Mouse (Mus musculus) liver, embryonic 15.5 days (tissue): ENCODE data around the gene Fam241a. TPM values are rescaled to one million over a fixed set of nuclear protein-coding genes. Genes with fewer than 3 reads are reported as not detected.

Experiments used
- ATAC-seq: fragments of 200-750 bp; cut with Nextera tagmentation; 2 replicates; pipeline ENCODE4 v1.8.0; 2017; ENCODE audit warnings: moderate number of reproducible peaks, mild to moderate bottlenecking, moderate library complexity; ENCODE audit not compliant: insufficient read depth
- H3K27ac ChIP-seq: fragments of 300-500 bp; sonication (generic); replicated peaks from 2 replicates; pipeline ENCODE4 v1.5.1; 2015; ENCODE audit warnings: mild to moderate bottlenecking, inconsistent platforms
- H3K27me3 ChIP-seq: fragments of 300-500 bp; sonication (generic); 2 replicates; pipeline ENCODE4 v1.6.1; 2015; ENCODE audit warnings: mild to moderate bottlenecking, inconsistent platforms
- H3K36me3 ChIP-seq: fragments of 300-500 bp; sonication (generic); replicated peaks from 2 replicates; pipeline ENCODE4 v1.6.1; 2015; ENCODE audit warnings: moderate library complexity, mild to moderate bottlenecking, inconsistent platforms
- H3K4me1 ChIP-seq: fragments of 300-500 bp; sonication (generic); replicated peaks from 2 replicates; pipeline ENCODE4 v1.6.1; 2015; ENCODE audit warnings: inconsistent platforms
- H3K4me2 ChIP-seq: fragments of 300-500 bp; sonication (generic); 2 replicates; pipeline ENCODE4 v1.6.1; 2015; ENCODE audit warnings: moderate library complexity, mild to moderate bottlenecking, inconsistent platforms
- H3K4me3 ChIP-seq: fragments of 300-500 bp; sonication (generic); replicated peaks from 2 replicates; pipeline ENCODE4 v1.5.1; 2015; ENCODE audit warnings: mild to moderate bottlenecking, inconsistent platforms
- H3K9ac ChIP-seq: fragments of 300-500 bp; sonication (generic); 2 replicates; pipeline ENCODE4 v1.6.1; 2015; ENCODE audit warnings: moderate library complexity, mild to moderate bottlenecking, inconsistent platforms
- H3K9me3 ChIP-seq: fragments of 300-500 bp; sonication (generic); replicated peaks from 2 replicates; pipeline ENCODE4 v1.6.1; 2016; ENCODE audit warnings: inconsistent platforms
- WGBS: fragments of 180-500 bp; shearing (Covaris S2); methylation state at CpG from one replicate; pipeline ENCODE4 v1.1.7; 2015; ENCODE audit warnings: mixed read lengths; ENCODE audit not compliant: insufficient replicate concordance; 5-methylcytosine and 5-hydroxymethylcytosine counted together
- polyA plus RNA-seq: library from polyadenylated mRNA; unstranded; fragments of >200 nt; fragmentation: Nextera tagmentation; extraction: Ambion mirVana; gene quantifications from 2 replicates; pipeline ENCODE4 v1.2.1, GENCODE M21; 2015

Gene Fam241a
- polyA plus RNA-seq, 1 experiment from 2014 or later, result 45.5 TPM

DNA sequence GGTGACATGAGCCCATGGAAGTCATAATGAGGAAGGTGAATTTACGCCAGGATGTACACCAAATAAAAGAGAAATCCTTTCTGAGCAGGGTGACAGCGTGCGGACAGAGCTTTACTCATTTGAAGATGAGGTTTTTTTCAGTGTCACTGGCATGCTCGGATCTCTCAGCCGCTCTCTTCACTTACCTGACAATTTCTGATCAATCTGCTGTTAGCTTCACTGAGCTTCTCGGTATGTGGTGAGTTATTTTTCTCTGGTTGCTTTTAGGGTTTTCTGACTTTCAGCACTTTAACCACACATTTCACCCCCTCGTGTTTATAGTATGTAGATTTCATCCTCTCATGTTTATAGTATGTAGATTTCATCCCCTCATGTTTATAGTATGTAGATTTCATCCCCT, 21.1 kb downstream of the Fam241a start:
- 92% methylated on average over 7 of the region's 7 CpGs for WGBS

DNA sequence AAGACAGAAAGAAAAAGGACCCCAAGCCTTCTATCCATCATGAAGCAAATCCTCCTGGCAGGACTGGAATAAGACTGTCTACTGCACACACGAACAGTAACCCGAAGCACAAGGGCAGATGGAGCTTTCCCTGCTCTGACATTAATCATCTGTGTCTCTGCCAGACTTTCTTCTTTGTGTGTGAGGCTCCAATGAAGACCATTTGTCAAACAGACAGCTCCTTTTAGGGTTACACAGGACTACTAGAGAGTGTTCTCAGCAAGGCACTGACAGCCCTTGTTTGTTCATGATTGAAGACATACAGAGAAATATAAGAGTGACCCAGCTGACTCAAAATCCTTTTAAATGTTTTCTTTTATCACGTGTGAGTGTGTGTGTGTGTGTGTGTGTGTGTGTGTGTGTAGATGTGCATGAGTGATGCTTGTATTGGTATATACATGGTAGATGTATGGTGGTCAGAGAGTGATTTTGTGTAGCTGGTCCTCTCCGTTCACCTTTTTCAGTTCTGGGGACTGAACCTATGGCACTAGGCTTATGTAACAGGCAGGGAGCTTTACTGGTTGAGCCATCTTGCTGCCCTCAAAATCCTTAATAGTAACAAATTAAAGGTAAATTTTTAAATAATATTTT, 21.8 kb downstream of the Fam241a start:
- Histone ChIP-seq H3K4me3 (no peak overlapping the region), H3K9me3 (no peaks in the 10 kb centered on the region), H3K9ac (no peak overlapping the region), H3K4me1 (no peaks in the 10 kb centered on the region), H3K36me3 (peaks cover 58% of the 10 kb centered on the region), H3K27me3 (no peaks in the 10 kb centered on the region), H3K27ac (no peak overlapping the region), H3K4me2 (no peak overlapping the region)
- no peak for ATAC-seq
- WGBS, result 66% methylated on average over 4 of the region's 4 CpGs

More for the DNA sequence above, 21.1 kb downstream of the Fam241a start:
- Histone ChIP-seq H3K9me3 (no peaks in the 10 kb centered on the region), H3K4me2 (no peak overlapping the region), H3K4me1 (peaks cover 6% of the 10 kb centered on the region), H3K36me3 (peaks cover 62% of the 10 kb centered on the region), H3K27ac (no peak overlapping the region), H3K27me3 (no peaks in the 10 kb centered on the region), H3K9ac (no peak overlapping the region), H3K4me3 (no peak overlapping the region)
- no peak for ATAC-seq

DNA sequence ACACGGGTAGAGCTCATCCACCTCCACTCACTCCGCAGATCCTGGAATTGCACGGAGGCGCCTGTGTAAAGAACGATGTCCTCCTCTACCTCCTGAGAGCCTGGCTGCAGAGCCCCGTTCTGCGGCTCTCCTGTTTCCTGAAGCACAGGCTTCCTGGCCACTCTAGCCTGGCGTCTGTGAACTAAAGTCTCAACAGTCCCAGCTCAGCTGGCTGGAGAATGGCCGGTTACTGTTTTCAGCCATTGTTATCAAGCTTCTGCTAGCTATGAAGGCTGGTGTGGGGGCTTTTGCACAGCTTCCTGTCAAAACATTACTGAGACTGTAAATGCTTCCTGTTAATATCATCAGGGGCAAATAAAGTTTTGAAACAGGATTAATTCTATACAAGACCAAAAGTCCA, 24.5 kb downstream of the Fam241a start:
- Histone ChIP-seq H3K4me1 (no peaks in the 10 kb centered on the region), H3K27ac (no peak overlapping the region), H3K9me3 (no peaks in the 10 kb centered on the region), H3K36me3 (peaks cover 68% of the 10 kb centered on the region), H3K4me2 (no peak overlapping the region), H3K9ac (no peak overlapping the region), H3K27me3 (no peaks in the 10 kb centered on the region), H3K4me3 (no peak overlapping the region)
- no peak for ATAC-seq
- WGBS, result 45% methylated on average over 9 of the region's 9 CpGs

DNA sequence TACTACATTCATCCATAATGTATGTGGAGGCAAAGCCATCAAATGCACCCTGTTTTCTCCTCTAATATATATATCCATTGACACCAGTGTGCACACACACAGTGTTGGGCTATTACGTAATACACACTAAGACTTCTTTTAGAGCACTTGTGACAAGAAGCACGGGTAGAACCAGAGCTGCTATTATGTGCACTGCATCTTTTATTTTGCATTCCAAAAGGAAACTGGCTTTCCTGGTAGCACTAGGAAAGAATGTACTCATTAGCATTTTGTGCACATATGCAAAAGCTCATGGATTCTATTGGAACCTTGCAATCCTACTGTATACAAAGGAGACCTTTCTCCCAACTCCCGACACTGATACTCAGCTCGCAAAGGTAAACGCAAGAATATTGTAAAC, 27.2 kb downstream of the Fam241a start:
- Histone ChIP-seq H3K9me3 (no peaks in the 10 kb centered on the region), H3K4me3 (no peak overlapping the region), H3K4me2 (no peak overlapping the region), H3K4me1 (0 out of 2 replicates have a peak, but pooled peaks cover 4% of the 10 kb centered on the region), H3K27me3 (no peaks in the 10 kb centered on the region), H3K27ac (no peak overlapping the region), H3K36me3 (peaks cover 69% of the 10 kb centered on the region), H3K9ac (no peak overlapping the region)
- ATAC-seq, result no peak
- WGBS, result 90% methylated on average over 5 of the region's 5 CpGs

DNA sequence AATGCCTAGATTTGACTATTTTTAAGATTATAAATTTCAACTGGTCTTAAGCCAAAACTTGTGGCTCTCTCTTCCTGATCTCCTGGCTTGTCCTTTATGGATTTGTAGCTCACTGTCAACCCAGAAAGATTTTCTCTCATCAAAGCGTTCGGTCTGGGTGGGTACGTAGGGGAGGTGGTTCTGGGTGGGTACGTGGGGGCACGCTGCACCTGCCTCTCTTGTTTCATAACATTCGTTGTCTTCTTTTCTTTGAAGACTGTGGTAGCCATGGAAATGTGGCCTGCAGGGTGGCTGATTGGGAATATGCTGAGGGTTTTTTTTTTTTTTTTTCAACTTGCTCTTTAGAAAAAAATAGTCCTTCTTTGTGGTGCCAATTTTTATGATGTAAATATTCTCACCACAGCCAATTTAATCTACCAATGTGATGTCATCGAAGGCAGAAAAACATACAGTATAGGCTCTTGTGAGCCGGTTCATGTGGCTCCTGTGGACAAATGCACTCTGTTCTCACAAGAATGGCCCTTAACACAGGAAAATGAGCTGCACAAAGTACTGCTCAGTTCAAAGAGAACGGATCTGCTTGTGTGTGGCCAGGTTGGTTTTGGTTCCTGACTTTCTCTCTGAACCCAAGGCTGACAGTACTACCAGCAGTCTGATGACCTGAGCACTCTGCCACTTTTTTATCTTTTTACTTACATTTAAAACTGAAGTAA, 27.9 kb downstream of the Fam241a start:
- Histone ChIP-seq H3K9me3 (no peaks in the 10 kb centered on the region), H3K4me2 (no peak overlapping the region), H3K27ac (no peak overlapping the region), H3K9ac (no peak overlapping the region), H3K4me3 (no peak overlapping the region), H3K4me1 (0 out of 2 replicates have a peak, but pooled peaks cover 4% of the 10 kb centered on the region), H3K27me3 (no peaks in the 10 kb centered on the region), H3K36me3 (peaks cover 64% of the 10 kb centered on the region)
- WGBS, result 90% methylated on average over 9 of the region's 9 CpGs
- ATAC-seq, result no peak

DNA sequence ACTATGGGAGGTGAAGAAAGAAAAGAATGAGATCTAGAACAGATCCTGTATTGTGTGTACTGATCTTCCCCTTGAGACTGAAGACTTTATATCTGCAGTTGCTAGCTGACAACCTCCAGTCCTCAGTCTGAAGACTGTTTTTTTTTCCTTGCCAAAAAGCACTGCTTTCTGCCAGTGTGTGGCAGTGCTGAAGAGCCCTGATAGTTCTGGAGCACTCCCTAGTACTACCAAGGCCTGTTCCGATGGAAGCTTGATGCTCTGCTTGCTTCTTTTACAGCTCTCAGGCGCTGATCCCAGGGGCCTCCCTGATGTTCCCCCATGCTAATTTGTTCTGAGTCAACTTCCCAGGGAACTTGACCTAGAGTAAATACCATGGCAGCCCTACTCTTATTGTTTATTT, 31.9 kb downstream of the Fam241a start:
- H3K27me3 ChIP-seq, result no peaks in the 10 kb centered on the region
- no peak for ATAC-seq
- H3K27ac ChIP-seq, result no peak overlapping the region
- no peak overlapping the region for H3K4me2 ChIP-seq
- 72% methylated on average over 2 of the region's 2 CpGs for WGBS
- H3K4me3 ChIP-seq, result no peak overlapping the region
- H3K4me1 ChIP-seq, result peaks cover 4% of the 10 kb centered on the region; the same call in 1 of the 2 replicates
- H3K9ac ChIP-seq, result no peak overlapping the region
- H3K9me3 ChIP-seq, result no peaks in the 10 kb centered on the region
- H3K36me3 ChIP-seq, result peaks cover 42% of the 10 kb centered on the region

DNA sequence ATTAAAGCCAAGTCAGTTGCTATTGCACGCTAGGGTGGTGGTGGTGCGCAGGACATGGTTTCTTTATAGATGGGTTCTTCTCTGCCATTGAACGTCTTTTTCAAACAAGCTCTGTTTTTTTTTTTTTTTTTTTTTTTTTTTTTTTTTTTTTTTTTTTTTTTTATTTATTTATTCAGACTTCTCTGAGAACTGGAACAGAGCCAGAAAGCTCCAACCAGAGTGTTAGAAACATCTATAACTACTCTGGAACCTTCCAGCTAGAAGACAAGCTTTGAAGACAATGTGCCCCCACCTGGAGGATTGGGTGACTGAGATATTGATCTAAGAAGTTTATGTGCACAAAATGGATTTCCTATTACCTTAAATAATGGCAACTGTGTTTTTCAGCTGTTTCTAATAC, 32.6 kb downstream of the Fam241a start:
- H3K27me3 ChIP-seq, result no peaks in the 10 kb centered on the region
- ATAC-seq, result no peak
- H3K4me1 ChIP-seq, result peaks cover 4% of the 10 kb centered on the region; the same call in 1 of the 2 replicates
- no peak overlapping the region for H3K4me3 ChIP-seq
- no peak overlapping the region for H3K9ac ChIP-seq
- H3K4me2 ChIP-seq, result no peak overlapping the region
- peaks cover 36% of the 10 kb centered on the region for H3K36me3 ChIP-seq
- H3K27ac ChIP-seq, result no peak overlapping the region
- 79% methylated on average over 3 of the region's 3 CpGs for WGBS
- no peaks in the 10 kb centered on the region for H3K9me3 ChIP-seq

DNA sequence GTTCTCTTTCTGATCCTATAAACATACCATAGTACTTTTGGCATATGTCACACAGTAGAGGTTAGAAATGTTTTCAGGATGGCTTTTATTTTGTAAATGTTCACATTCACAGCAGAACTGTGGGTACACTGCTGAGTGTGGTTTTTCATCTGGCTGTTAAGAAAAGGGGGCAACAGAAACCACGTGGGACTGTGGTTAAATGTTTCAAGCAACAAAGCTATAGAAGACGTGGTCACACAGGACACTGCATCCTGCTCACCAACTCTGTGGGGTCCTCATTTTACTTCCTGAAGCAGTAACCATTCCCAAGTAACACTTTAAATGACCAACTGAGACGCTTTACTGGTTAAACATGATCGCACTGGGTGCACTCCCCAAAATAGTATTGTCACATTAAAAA, 33.6 kb downstream of the Fam241a start:
- WGBS, result 46% methylated on average over 4 of the region's 4 CpGs
- H3K4me1 ChIP-seq, result peaks cover 4% of the 10 kb centered on the region; the same call in 1 of the 2 replicates
- H3K9me3 ChIP-seq, result no peaks in the 10 kb centered on the region
- H3K9ac ChIP-seq, result no peak overlapping the region
- no peak overlapping the region for H3K4me2 ChIP-seq
- no peaks in the 10 kb centered on the region for H3K27me3 ChIP-seq
- H3K4me3 ChIP-seq, result no peak overlapping the region
- H3K36me3 ChIP-seq, result peaks cover 27% of the 10 kb centered on the region
- H3K27ac ChIP-seq, result no peak overlapping the region
- ATAC-seq, result no peak

DNA sequence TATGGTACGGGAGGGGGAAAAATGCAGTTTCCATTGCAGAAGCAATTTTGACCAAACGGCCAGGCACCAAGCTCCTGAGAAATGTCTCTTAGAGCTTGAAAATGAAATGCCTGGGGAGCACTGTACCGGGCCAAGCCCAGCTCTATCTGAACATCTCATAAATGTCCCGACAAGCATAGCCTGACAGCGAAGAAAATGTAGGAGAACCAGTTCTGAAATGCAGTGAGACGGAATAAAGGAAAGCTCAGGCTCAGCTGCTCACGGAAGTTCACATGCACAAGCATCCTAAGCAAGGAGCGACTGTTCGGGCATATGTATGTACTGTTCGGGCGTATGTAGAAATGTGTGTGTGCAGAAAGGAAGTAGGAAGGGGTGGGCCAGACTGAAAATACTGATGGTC, 34.8 kb downstream of the Fam241a start:
- no peak overlapping the region for H3K9ac ChIP-seq
- ATAC-seq, result no peak
- H3K4me2 ChIP-seq, result no peak overlapping the region
- H3K9me3 ChIP-seq, result no peaks in the 10 kb centered on the region
- no peak overlapping the region for H3K4me3 ChIP-seq
- H3K4me1 ChIP-seq, result peaks cover 4% of the 10 kb centered on the region; the same call in 1 of the 2 replicates
- WGBS, result 91% methylated on average over 11 of the region's 11 CpGs
- H3K27me3 ChIP-seq, result no peaks in the 10 kb centered on the region
- H3K36me3 ChIP-seq, result peaks cover 16% of the 10 kb centered on the region
- H3K27ac ChIP-seq, result no peak overlapping the region

DNA sequence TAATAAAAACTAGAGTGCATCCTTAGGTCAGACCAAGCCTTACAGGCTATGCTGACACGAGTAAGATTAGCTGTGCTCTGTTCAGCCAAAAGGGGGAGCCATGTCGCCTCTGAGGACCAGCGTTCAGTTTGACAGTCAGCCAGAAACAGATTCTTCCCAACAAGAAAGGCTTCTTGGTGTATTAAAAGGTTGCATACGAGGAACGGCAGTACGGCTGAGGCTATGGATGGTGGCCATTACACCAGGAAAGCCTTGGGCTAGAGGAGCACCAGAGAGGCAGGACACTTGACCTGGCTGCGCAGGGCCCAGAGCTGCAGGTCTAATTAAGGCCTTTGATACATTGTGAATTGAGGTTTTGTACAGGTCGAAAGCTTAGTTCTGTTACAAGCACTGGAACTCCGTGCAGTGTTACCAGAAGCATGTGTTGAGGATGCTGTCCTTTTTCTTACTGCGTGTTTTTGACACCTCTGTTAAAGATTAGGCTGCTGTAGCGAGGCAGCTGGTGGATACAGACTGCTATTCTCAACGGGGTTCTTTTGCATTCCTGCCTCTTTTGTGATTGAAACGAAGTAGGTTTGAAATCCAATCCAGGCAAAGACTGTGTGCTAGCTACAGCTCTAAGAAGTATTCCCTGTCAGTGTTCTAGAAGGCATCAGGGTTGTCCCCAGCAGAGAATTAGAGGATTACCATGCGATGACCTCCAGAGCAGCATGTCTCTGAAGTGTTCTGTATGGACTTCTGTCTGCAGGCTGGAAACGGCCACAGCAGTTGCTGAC, 42.5 kb downstream of the Fam241a start:
- 38% methylated on average over 15 of the region's 15 CpGs for WGBS
- no peaks in the 10 kb centered on the region for H3K36me3 ChIP-seq
- H3K9ac ChIP-seq, result no peak overlapping the region

DNA sequence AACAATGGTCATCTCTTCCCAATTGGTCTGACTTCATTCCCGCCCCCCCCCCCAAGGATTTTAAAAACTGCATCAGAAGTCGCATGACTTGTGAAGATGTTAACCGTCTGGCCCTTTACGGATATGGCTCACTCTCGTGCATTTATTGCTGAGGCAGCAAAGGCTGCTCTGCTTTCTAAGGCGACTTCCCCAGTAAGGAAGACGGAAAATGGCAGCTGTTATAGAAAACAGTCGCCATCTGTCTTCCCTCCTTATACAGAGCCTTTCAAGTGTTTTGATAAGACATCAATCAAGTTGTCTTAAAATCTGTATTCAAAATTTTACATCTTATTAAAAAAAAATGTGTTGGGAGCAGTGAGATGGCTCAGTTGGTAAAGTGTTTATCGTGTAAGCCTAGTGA, 43.4 kb downstream of the Fam241a start:
- H3K9ac ChIP-seq, result no peak overlapping the region
- no peaks in the 10 kb centered on the region for H3K36me3 ChIP-seq
- H3K4me2 ChIP-seq, result no peak overlapping the region
- peaks cover 52% of the 10 kb centered on the region for H3K4me1 ChIP-seq
- ATAC-seq, result no peak
- WGBS, result 78% methylated on average over 9 of the region's 9 CpGs
- H3K4me3 ChIP-seq, result no peak overlapping the region
- no peak overlapping the region for H3K27ac ChIP-seq
- H3K9me3 ChIP-seq, result no peaks in the 10 kb centered on the region
- no peaks in the 10 kb centered on the region for H3K27me3 ChIP-seq

More for the DNA sequence above, 42.5 kb downstream of the Fam241a start:
- no peaks in the 10 kb centered on the region for H3K27me3 ChIP-seq
- H3K9me3 ChIP-seq, result no peaks in the 10 kb centered on the region
- H3K4me2 ChIP-seq, result no peak overlapping the region
- peaks cover 44% of the 10 kb centered on the region for H3K4me1 ChIP-seq
- H3K27ac ChIP-seq, result no peak overlapping the region
- H3K4me3 ChIP-seq, result no peak overlapping the region
- ATAC-seq, result 0 out of 2 replicates have a peak, but pooled peaks have one; percentile 32
